Mouse (Mus musculus) ES-E14 (cell line): ENCODE results near the gene Tpst1. TPM values are rescaled to one million over a fixed set of nuclear protein-coding genes. Genes with fewer than 3 reads are reported as not detected.
A peak's percentile ranks its signal among the peaks of the same experiment; 100 is the strongest.

Source experiments
- DNase-seq: peaks from one replicate; pipeline ENCODE4 v3.0.0-alpha.2; 2013; ENCODE audit warnings: low read depth, low spot score
- H3K27ac ChIP-seq: 2 replicates; pipeline ENCODE4 v1.5.1; 2012; ENCODE audit warnings: low read depth, mild to moderate bottlenecking, low read length, moderate library complexity, mixed read lengths; ENCODE audit not compliant: poor library complexity, insufficient read depth, severe bottlenecking
- H3K36me3 ChIP-seq: 2 replicates; pipeline ENCODE4 v1.6.1; 2012; ENCODE audit warnings: mild to moderate bottlenecking, low read length, moderate library complexity, mixed read lengths; ENCODE audit not compliant: control insufficient read depth, poor library complexity, insufficient read depth, severe bottlenecking
- H3K4me1 ChIP-seq, 2 experiments: fragments of 150-350 bp in 1 of 2; sonication (generic) in 1 of 2; 2 replicates each; pipeline ENCODE4 v1.6.1; 2012; ENCODE audit warnings: low read length in 2 of 2, mild to moderate bottlenecking in 1 of 2, mixed read lengths in 1 of 2; ENCODE audit not compliant: control insufficient read depth in 2 of 2, insufficient read depth in 2 of 2, poor library complexity in 1 of 2
- H3K4me3 ChIP-seq, 2 experiments: fragments of 150-350 bp in 1 of 2; sonication (generic) in 1 of 2; 2 replicates each; pipeline ENCODE4 v1.5.1; 2012; ENCODE audit warnings: low read length in 2 of 2, low read depth in 1 of 2, mild to moderate bottlenecking in 1 of 2, mixed read lengths in 1 of 2; ENCODE audit not compliant: insufficient read depth in 1 of 2, poor library complexity in 1 of 2, severe bottlenecking in 1 of 2
- H3K9ac ChIP-seq: 2 replicates; pipeline ENCODE4 v1.6.1; 2012; ENCODE audit warnings: low read depth, mild to moderate bottlenecking, low read length, mixed read lengths; ENCODE audit not compliant: poor library complexity, insufficient read depth, severe bottlenecking
- H3K9me3 ChIP-seq: fragments of 150-350 bp; sonication (generic); 2 replicates; pipeline ENCODE4 v1.6.1; 2012; ENCODE audit warnings: low read depth, mild to moderate bottlenecking, low read length; ENCODE audit not compliant: control insufficient read depth, insufficient read depth
- CHD2 ChIP-seq: IDR thresholded peaks from 2 replicates; pipeline ENCODE4 v1.6.1; 2014; ENCODE audit warnings: mild to moderate bottlenecking, low read depth, low read length, inconsistent platforms
- HCFC1 ChIP-seq: IDR thresholded peaks from 2 replicates; pipeline ENCODE4 v1.6.1; 2012; ENCODE audit warnings: low read length, inconsistent platforms, borderline replicate concordance; ENCODE audit not compliant: insufficient read depth
- MAFK ChIP-seq: IDR thresholded peaks from 2 replicates; pipeline ENCODE4 v1.6.1; 2014; ENCODE audit warnings: mild to moderate bottlenecking, low read depth, low read length, inconsistent platforms; ENCODE audit not compliant: insufficient read depth
- ZC3H11A ChIP-seq: IDR thresholded peaks from 2 replicates; pipeline ENCODE4 v1.6.1; 2012; ENCODE audit warnings: low read depth, mild to moderate bottlenecking, inconsistent platforms, low read length, borderline replicate concordance
- ZNF384 ChIP-seq: IDR thresholded peaks from 2 replicates; pipeline ENCODE4 v1.6.1; 2012; ENCODE audit warnings: low read depth, low read length, inconsistent platforms
- in situ Hi-C, 2 experiments: fragments of 600-800 bp; cut with MboI; formaldehyde crosslinking; loops; one replicate each; pipeline ENCODE4 v1.15.1; 2025; ENCODE audit warnings: low sequenced_read_pairs in 2 of 2, inconsistent platforms in 1 of 2; ENCODE audit not compliant: unreplicated experiment in 2 of 2
- total RNA-seq: library from RNA; depleted of rRNA; stranded (reverse); fragments of 300-350 nt; gene quantifications from 2 replicates; pipeline ENCODE4 v1.2.3, GENCODE M21; 2012

The Tpst1 gene
- total RNA-seq, 1 experiment: 51.4 TPM

DNA sequence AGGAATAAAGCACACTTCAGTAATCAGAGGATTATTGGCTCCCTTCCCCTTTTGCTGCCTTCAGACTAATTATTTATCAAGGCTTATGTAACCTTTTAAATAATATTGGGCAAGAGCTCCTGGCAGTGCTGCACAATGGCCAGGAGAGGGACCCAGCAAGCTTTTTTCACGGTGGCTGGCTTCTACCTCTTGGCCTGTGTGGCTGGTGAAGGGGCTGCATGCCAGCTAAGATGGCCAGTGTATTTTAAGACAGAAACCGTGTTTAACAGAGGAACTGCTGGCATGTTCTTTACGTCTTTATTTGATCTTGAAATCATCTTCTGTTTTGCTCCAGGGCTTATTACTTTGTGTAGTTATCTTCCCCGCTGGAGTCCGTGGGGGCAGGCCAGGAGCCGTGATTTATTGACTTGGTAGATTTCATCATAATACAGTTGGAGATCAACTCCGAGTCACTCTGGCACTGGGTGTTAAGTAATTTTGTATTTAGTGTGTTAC, 28.9 kb upstream of the Tpst1 start:
- no peak overlapping the region for H3K4me3 ChIP-seq
- DNase-seq: no peak
- H3K9me3 ChIP-seq: no peaks in the 10 kb centered on the region
- TF ChIP-seq CHD2 (no peak), MAFK (no peak), ZC3H11A (no peak), HCFC1 (no peak), ZNF384 (no peak)
- H3K27ac ChIP-seq: no peak overlapping the region
- in situ Hi-C loops: no loop called here
- H3K36me3 ChIP-seq: peaks cover 41% of the 10 kb centered on the region
- no peaks in the 10 kb centered on the region for H3K4me1 ChIP-seq
- no peak overlapping the region for H3K9ac ChIP-seq

- no peaks in the 10 kb centered on the region for H3K9me3 ChIP-seq
- no peaks in the 10 kb centered on the region for H3K4me1 ChIP-seq
- in situ Hi-C loops: no loop called here
- no peak overlapping the region for H3K27ac ChIP-seq
- H3K4me3 ChIP-seq: no peak overlapping the region
- no peak overlapping the region for H3K9ac ChIP-seq
- peaks cover 32% of the 10 kb centered on the region for H3K36me3 ChIP-seq
- DNase-seq: no peak
- no peak for TF ChIP-seq HCFC1
- TF ChIP-seq MAFK: no peak
- no peak for TF ChIP-seq ZC3H11A
- no peak for TF ChIP-seq CHD2
- no peak for TF ChIP-seq ZNF384
Observed at GRCm38 (mm10) chr5:130046100-130046499, 27.0 kb upstream of the Tpst1 start.

DNA sequence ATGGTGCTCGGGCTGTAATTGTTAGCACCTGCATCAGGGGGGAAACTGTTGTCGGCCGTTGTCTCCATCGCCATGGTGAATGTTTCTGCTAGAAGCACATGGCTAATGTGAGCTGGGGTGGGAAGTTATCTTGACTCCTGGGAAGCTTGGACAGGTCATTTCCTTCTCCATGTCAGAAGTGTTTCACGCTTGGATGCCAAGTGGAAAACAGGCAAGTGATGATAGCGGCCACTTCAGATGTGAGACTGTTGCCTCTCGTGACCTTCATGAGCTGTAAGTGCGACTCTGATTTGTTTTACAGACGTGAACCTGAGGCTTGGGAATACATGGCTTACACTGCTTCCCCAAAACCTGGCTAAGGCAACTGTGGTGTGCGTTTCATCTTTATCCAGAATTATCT, 26.5 kb upstream of the Tpst1 start:
- Histone ChIP-seq H3K4me1 (peaks cover 0 to 1% of the 10 kb centered on the region in 2 experiments; a peak in 1 of 4 replicates), H3K9ac (no peak overlapping the region), H3K4me3 (no peak overlapping the region), H3K36me3 (peaks cover 32% of the 10 kb centered on the region), H3K9me3 (no peaks in the 10 kb centered on the region), H3K27ac (no peak overlapping the region)
- TF ChIP-seq ZC3H11A (no peak), MAFK (no peak), ZNF384 (no peak), HCFC1 (no peak), CHD2 (no peak)
- DNase-seq: no peak
- in situ Hi-C loops: no loop called here

DNA sequence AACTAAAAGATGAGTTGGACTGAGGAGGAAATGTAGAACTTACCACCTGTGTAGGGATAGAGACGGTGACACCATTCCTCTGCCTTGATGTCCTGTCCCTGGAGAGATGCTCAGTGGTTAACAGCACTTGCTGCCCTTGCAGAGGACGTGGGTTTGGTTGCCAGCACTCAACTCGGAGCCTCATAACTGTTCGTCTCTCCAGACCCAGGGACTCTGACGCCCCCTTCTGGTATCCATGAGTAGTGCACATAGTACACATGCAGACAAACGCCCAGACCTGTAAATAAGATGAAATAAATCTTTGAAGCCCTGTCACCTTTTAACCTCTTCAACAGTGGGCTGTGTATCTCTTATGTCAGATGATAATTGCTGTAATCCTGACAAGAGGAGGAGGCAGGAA, 26.1 kb upstream of the Tpst1 start:
- H3K9me3 ChIP-seq: no peaks in the 10 kb centered on the region
- TF ChIP-seq ZC3H11A: no peak
- H3K4me1 ChIP-seq: peaks cover 0 to 1% of the 10 kb centered on the region in 2 experiments; a peak in 1 of 4 replicates
- no peak overlapping the region for H3K27ac ChIP-seq
- peaks cover 30% of the 10 kb centered on the region for H3K36me3 ChIP-seq
- DNase-seq: peak; percentile 44
- H3K9ac ChIP-seq: no peak overlapping the region
- in situ Hi-C loops: no loop called here
- no peak overlapping the region for H3K4me3 ChIP-seq

DNA sequence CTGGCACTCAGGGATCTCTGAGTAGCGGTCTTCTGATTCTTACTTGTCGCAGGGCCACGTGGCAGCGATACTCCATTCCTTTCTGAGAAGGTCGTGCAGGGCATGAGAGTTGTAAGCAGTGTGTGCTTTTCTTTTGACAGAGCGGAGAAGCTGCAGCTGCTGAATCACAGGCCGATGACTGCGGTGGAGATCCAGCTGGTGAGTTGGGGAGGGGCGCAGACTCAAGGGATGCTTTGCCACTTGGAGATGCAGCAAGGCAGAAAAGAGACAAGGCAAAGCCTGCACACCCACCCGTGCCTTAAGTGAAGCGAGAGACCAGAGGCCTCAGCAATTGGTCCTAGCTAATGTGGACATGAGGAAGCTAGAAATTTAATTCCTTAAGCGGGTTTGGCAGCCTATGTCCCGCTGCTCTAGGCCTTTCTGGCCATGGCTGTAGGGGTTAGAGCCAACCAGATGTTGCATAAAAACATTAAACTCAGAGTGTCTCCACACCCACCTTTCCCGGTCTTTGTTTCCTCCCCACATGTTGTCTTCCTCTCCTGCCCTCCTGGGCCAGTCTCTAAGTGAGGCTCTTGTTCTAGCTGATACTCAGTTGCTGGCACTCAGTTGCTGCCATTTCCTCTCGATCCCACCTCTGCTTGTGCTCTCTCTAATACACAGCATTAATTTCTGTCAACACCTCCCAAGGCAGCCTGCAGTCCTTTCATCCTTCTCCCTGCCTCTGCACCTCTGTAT, 24.2 kb upstream of the Tpst1 start:
- H3K9ac ChIP-seq: no peak overlapping the region
- no peak for DNase-seq

More for the DNA sequence above, 24.2 kb upstream of the Tpst1 start:
- no peak overlapping the region for H3K4me3 ChIP-seq
- H3K27ac ChIP-seq: no peak overlapping the region
- in situ Hi-C loops: no loop called here
- H3K9me3 ChIP-seq: no peaks in the 10 kb centered on the region
- H3K4me1 ChIP-seq: peaks cover 0 to 1% of the 10 kb centered on the region in 2 experiments; a peak in 1 of 4 replicates
- peaks cover 23% of the 10 kb centered on the region for H3K36me3 ChIP-seq
- no peak for TF ChIP-seq ZC3H11A
